Mouse (Mus musculus) MEL (cell line): ENCODE measurements around the gene Pck2. TPM values are rescaled to one million over a fixed set of nuclear protein-coding genes. Genes with fewer than 3 reads are reported as not detected.
A peak's percentile ranks its signal among the peaks of the same experiment; 100 is the strongest.

Experiments
- DNase-seq: peaks from one replicate; pipeline ENCODE4 v3.0.0; 2011; ENCODE audit warnings: low read depth, low spot score
- H3K27ac ChIP-seq: 2 replicates; pipeline ENCODE4 v1.5.1; 2012; ENCODE audit warnings: low read depth, mild to moderate bottlenecking, control low read depth, low read length, moderate library complexity; ENCODE audit not compliant: control insufficient read depth
- H3K27me3 ChIP-seq, 2 experiments: fragments of 150-350 bp in 1 of 2; sonication (generic) in 1 of 2; 2 replicates each; pipeline ENCODE4 v1.6.1; 2012; ENCODE audit warnings: low read length in 2 of 2, mild to moderate bottlenecking in 2 of 2, improper control_type of control experiment in 1 of 2, moderate library complexity in 1 of 2; ENCODE audit not compliant: insufficient read depth in 2 of 2, control insufficient read depth in 1 of 2
- H3K36me3 ChIP-seq, 2 experiments: 2 replicates each; pipeline ENCODE4 v1.6.1; 2012 to 2014; ENCODE audit warnings: low read length in 2 of 2, improper control_type of control experiment in 1 of 2, inconsistent platforms in 1 of 2, mild to moderate bottlenecking in 1 of 2; ENCODE audit not compliant: insufficient read depth in 2 of 2, control insufficient read depth in 1 of 2
- H3K4me1 ChIP-seq, 2 experiments: fragments of 150-350 bp in 1 of 2; sonication (generic) in 1 of 2; 2 replicates each; pipeline ENCODE4 v1.6.1; 2012; ENCODE audit warnings: low read length in 2 of 2, improper control_type of control experiment in 1 of 2, mild to moderate bottlenecking in 1 of 2; ENCODE audit not compliant: insufficient read depth in 2 of 2, control insufficient read depth in 1 of 2
- H3K4me3 ChIP-seq, 2 experiments: fragments of 150-350 bp in 1 of 2; sonication (generic) in 1 of 2; 2 replicates each; pipeline ENCODE4 v1.5.1; 2012; ENCODE audit warnings: low read depth in 2 of 2, low read length in 2 of 2, mild to moderate bottlenecking in 2 of 2, moderate library complexity in 2 of 2, control low read depth in 1 of 2, improper control_type of control experiment in 1 of 2; ENCODE audit not compliant: control insufficient read depth in 1 of 2, insufficient read depth in 1 of 2
- H3K79me2 ChIP-seq: 2 replicates; pipeline ENCODE4 v1.6.1; 2012; ENCODE audit warnings: mild to moderate bottlenecking, low read length, moderate library complexity; ENCODE audit not compliant: control insufficient read depth, poor library complexity, insufficient read depth
- H3K9ac ChIP-seq: 2 replicates; pipeline ENCODE4 v1.6.1; 2012; ENCODE audit warnings: low read depth, mild to moderate bottlenecking, control low read depth, low read length, moderate library complexity; ENCODE audit not compliant: control insufficient read depth, poor library complexity, severe bottlenecking
- H3K9me3 ChIP-seq: fragments of 150-350 bp; sonication (generic); replicated peaks from 2 replicates; pipeline ENCODE4 v1.6.1; 2012; ENCODE audit warnings: mild to moderate bottlenecking, low read length, improper control_type of control experiment, moderate library complexity; ENCODE audit not compliant: insufficient read depth
- CHD1 ChIP-seq: IDR thresholded peaks from 2 replicates; pipeline ENCODE4 v1.6.1; 2012; ENCODE audit warnings: low read depth, mild to moderate bottlenecking, inconsistent platforms, low read length, improper control_type of control experiment
- CHD2 ChIP-seq: IDR thresholded peaks from 2 replicates; pipeline ENCODE4 v1.6.1; 2011; ENCODE audit warnings: low read length, improper control_type of control experiment
- CTCF ChIP-seq, 3 experiments: IDR thresholded peaks in 2 of 3; conservative IDR thresholded peaks in 1 of 3; 2 replicates each; pipeline ENCODE4 v1.5.1; 2011 to 2012; ENCODE audit warnings: low read length in 3 of 3, low read depth in 2 of 3, mild to moderate bottlenecking in 2 of 3, improper control_type of control experiment in 1 of 3, inconsistent platforms in 1 of 3, mixed read lengths in 1 of 3, moderate library complexity in 1 of 3; ENCODE audit not compliant: control insufficient read depth in 1 of 3, insufficient read depth in 1 of 3, poor library complexity in 1 of 3, severe bottlenecking in 1 of 3
- ELF1 ChIP-seq: IDR thresholded peaks from 2 replicates; pipeline ENCODE4 v1.6.1; 2014; ENCODE audit warnings: low read depth, mild to moderate bottlenecking, inconsistent platforms, low read length, improper control_type of control experiment, moderate library complexity
- EP300 ChIP-seq, 2 experiments: IDR thresholded peaks; 2 replicates each; pipeline ENCODE4 v1.6.1; 2011; ENCODE audit warnings: improper control_type of control experiment in 2 of 2, low read length in 2 of 2, low read depth in 1 of 2, mild to moderate bottlenecking in 1 of 2
- KAT2A ChIP-seq: conservative IDR thresholded peaks from 2 replicates; pipeline ENCODE4 v1.6.1; 2012; ENCODE audit warnings: low read depth, low read length, improper control_type of control experiment, inconsistent platforms
- MAX ChIP-seq: IDR thresholded peaks from 2 replicates; pipeline ENCODE4 v1.6.1; 2011; ENCODE audit warnings: low read length, improper control_type of control experiment
- MYC ChIP-seq: IDR thresholded peaks from 2 replicates; pipeline ENCODE4 v1.6.1; 2011; ENCODE audit warnings: low read depth, mild to moderate bottlenecking, low read length, improper control_type of control experiment, moderate library complexity
- POLR2AphosphoS2 ChIP-seq: IDR thresholded peaks from 2 replicates; pipeline ENCODE4 v1.6.1; 2011; ENCODE audit warnings: low read length, improper control_type of control experiment
- POLR2AphosphoS5 ChIP-seq: IDR thresholded peaks from 2 replicates; pipeline ENCODE4 v1.6.1; 2012; ENCODE audit warnings: low read depth, borderline replicate concordance, mild to moderate bottlenecking, inconsistent platforms, low read length, moderate library complexity, mixed read lengths
- TBP ChIP-seq: IDR thresholded peaks from 2 replicates; pipeline ENCODE4 v1.8.0; 2011; ENCODE audit warnings: low read depth, low read length, improper control_type of control experiment
- TCF12 ChIP-seq: IDR thresholded peaks from 2 replicates; pipeline ENCODE4 v1.6.1; 2014; ENCODE audit warnings: low read depth, mild to moderate bottlenecking, inconsistent platforms, low read length, improper control_type of control experiment, moderate library complexity
- UBTF ChIP-seq: IDR thresholded peaks from 2 replicates; pipeline ENCODE4 v1.6.1; 2012; ENCODE audit warnings: low read depth, mild to moderate bottlenecking, inconsistent platforms, low read length, improper control_type of control experiment, moderate library complexity, borderline replicate concordance; ENCODE audit not compliant: insufficient read depth
- USF1 ChIP-seq: IDR thresholded peaks from 2 replicates; pipeline ENCODE4 v1.6.1; 2014; ENCODE audit warnings: low read depth, mild to moderate bottlenecking, inconsistent platforms, low read length, improper control_type of control experiment, moderate library complexity
- ZKSCAN1 ChIP-seq: IDR thresholded peaks from 2 replicates; pipeline ENCODE4 v1.6.1; 2012; ENCODE audit warnings: low read depth, mild to moderate bottlenecking, inconsistent platforms, low read length, improper control_type of control experiment, moderate library complexity
- ZNF384 ChIP-seq: IDR thresholded peaks from 2 replicates; pipeline ENCODE4 v1.6.1; 2012; ENCODE audit warnings: low read depth, mild to moderate bottlenecking, inconsistent platforms, low read length, improper control_type of control experiment
- polyA plus RNA-seq, 2 experiments: library from polyadenylated mRNA; stranded (reverse) in 1 of 2; unstranded in 1 of 2; fragments of >175 nt in 1 of 2; fragments of >200 nt in 1 of 2; gene quantifications; 2 replicates each; pipeline versions ENCODE4 v1.2.1 to v1.2.4; 2012; ENCODE audit warnings: low replicate concordance in 2 of 2, low read depth in 1 of 2; ENCODE audit not compliant: insufficient read length in 2 of 2, insufficient read depth in 1 of 2, missing spikeins in 1 of 2
- total RNA-seq: library from RNA; depleted of rRNA; stranded (reverse); fragments of 300-350 nt; gene quantifications from 2 replicates; pipeline ENCODE4 v1.2.3, GENCODE M21; 2012

Gene Pck2
- total and polyA plus RNA-seq, 3 experiments: 17.0 to 103 (median 63.7) TPM

DNA sequence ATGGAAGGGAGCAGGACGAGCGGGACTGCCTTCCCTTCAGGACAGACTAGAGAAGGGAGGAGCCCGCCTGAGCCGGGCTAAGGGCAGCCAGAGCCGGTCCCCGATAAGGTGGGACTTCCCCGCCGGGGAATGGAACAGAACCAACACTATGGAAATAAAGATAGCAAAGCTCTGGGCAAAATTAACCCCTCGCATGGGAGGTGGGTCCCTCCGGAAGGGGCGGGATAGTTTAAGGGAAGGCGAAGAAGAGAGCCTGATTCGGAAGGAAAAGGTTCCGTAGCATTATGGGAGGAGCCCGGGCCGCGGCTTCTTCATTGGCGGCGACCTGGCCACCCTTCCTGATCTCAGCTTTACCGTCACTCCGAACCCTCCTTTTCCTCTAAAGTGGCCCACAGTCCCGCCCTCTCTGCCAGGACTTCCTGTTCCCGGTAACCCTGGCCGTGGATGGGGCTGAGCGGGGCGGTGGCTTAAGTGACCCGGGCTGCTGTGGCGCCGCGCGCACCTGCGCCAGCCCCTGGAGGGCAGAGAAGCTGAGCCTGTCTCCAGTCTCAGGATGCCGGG is 51.3 kb downstream of the Pck2 start, which contains the start of gene Rnf31 (continued):
- no peak for TF ChIP-seq UBTF
- TF ChIP-seq MAX: peak; percentile 18
- no peak for TF ChIP-seq ZKSCAN1
- TF ChIP-seq CTCF (IDR thresholded peaks at IDR 0.05 in 2 of 3, conservative IDR thresholded peaks at IDR 0.05 in 1 of 3; ENCODE audit: control insufficient read depth in 1 of 3, insufficient read depth in 1 of 3, low read depth in 2 of 3, low read length in 3 of 3, poor library complexity in 1 of 3, severe bottlenecking in 1 of 3): no peak
- TF ChIP-seq KAT2A: peak; percentile 62; the same call in 1 of the 2 replicates
- TF ChIP-seq POLR2AphosphoS2: peak; percentile 26; the same call in 1 of the 2 replicates
- peak; percentile 43; the same call in 1 of the 2 replicates for TF ChIP-seq TCF12
- no peak for TF ChIP-seq CHD2
- no peak for TF ChIP-seq POLR2AphosphoS5
- TF ChIP-seq ZNF384: no peak
- peak; percentile 41; the same call in 1 of the 2 replicates for TF ChIP-seq TBP
- peak; percentile 28; the same call in 1 of the 2 replicates for TF ChIP-seq MYC

DNA sequence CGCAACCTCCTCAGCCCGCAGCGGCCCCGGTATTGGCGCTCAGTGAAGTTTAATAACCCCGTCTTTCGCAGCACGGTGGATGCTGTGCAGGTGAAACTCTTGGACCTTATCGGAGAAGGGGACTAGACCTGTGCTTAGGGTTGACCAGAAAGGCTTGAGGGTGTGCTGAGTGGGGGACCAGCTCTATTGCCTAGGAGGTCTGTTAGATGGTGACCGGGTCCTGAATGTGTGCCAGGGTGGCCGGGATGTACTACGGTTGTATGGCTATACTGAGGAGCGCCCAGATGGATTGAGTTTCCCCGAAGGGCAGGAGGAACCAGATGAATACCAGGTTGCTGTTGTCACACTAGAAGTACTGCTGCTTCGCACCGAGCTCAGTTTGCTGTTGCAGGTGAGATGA is 52.2 kb downstream of the Pck2 start:
- H3K27ac ChIP-seq: no peak overlapping the region
- H3K4me1 ChIP-seq: peaks cover under 1 to 28% of the 10 kb centered on the region in 2 experiments
- peaks cover 3 to 15% of the 10 kb centered on the region in 2 experiments; a peak in 3 of 4 replicates for H3K36me3 ChIP-seq
- peak; percentile 46 for DNase-seq
- no peaks in the 10 kb centered on the region for H3K9me3 ChIP-seq
- TF ChIP-seq ZKSCAN1 (no peak), CHD2 (no peak), EP300 (IDR thresholded peaks at IDR 0.05; ENCODE audit: low read depth in 1 of 2, low read length in 2 of 2) (no peak), CHD1 (no peak), POLR2AphosphoS2 (no peak), USF1 (no peak), ELF1 (no peak), TCF12 (no peak)
- peak overlapping the region; percentile 82 for H3K9ac ChIP-seq
- H3K79me2 ChIP-seq: peaks cover 24% of the 10 kb centered on the region
- no peaks in the 10 kb centered on the region for H3K27me3 ChIP-seq
- peak overlapping the region; percentile 73 to 80 for H3K4me3 ChIP-seq
